Mouse (Mus musculus) erythroblast, embryonic 14.5 days (primary cell): ENCODE results near the gene Anks1b.

ENCODE experiments used
- GATA1 ChIP-seq: IDR thresholded peaks from 2 replicates; pipeline ENCODE4 v1.6.1; 2012; ENCODE audit warnings: low read length, inconsistent platforms, mixed read lengths
- TAL1 ChIP-seq: IDR thresholded peaks from 3 replicates; pipeline ENCODE4 v1.6.1; 2012; ENCODE audit warnings: low read length, inconsistent platforms, mixed read lengths

GRCm38 (mm10) chr10:90811446-90811845 is 938.1 kb downstream of the Anks1b start:
- TF ChIP-seq GATA1, result no peak
- TF ChIP-seq TAL1, result no peak
